Mouse (Mus musculus) liver, adult 2 months (tissue): ENCODE data around the gene Tbx15.

Source experiments
- CTCF ChIP-seq: fragments of 200-500 bp; IDR thresholded peaks from 2 replicates; pipeline ENCODE4 v1.5.1; 2011; ENCODE audit warnings: low read depth, low read length, control low read depth
- POLR2A ChIP-seq: fragments of 200-500 bp; IDR thresholded peaks from 2 replicates; pipeline ENCODE4 v1.6.1; 2011; ENCODE audit warnings: low read length, control low read depth; ENCODE audit not compliant: insufficient read depth; ENCODE audit errors: extremely low read depth

- TF ChIP-seq CTCF (no peak), POLR2A (no peak)
Observed at GRCm38 (mm10) chr3:99295301-99295700, 55.1 kb downstream of the Tbx15 start.
